Mouse (Mus musculus): ENCODE data around the gene Dab2ip.
A peak's percentile ranks its signal among the peaks of the same experiment; 100 is the strongest.

Dab2ip gene

GRCm38 (mm10) chr2:35622261-35623103 is 64.4 kb downstream of the Dab2ip start:
- DNase-seq (ENCODE audit: low read depth, low spot score) = no peak

- no peak for DNase-seq (ENCODE audit: low read depth, low spot score)
Measured at GRCm38 (mm10) chr2:35623104-35623377, 65.0 kb downstream of the Dab2ip start.

- DNase-seq (ENCODE audit: low read depth, low spot score) = no peak
Measured at GRCm38 (mm10) chr2:35623431-35624148, 65.5 kb downstream of the Dab2ip start.

DNA sequence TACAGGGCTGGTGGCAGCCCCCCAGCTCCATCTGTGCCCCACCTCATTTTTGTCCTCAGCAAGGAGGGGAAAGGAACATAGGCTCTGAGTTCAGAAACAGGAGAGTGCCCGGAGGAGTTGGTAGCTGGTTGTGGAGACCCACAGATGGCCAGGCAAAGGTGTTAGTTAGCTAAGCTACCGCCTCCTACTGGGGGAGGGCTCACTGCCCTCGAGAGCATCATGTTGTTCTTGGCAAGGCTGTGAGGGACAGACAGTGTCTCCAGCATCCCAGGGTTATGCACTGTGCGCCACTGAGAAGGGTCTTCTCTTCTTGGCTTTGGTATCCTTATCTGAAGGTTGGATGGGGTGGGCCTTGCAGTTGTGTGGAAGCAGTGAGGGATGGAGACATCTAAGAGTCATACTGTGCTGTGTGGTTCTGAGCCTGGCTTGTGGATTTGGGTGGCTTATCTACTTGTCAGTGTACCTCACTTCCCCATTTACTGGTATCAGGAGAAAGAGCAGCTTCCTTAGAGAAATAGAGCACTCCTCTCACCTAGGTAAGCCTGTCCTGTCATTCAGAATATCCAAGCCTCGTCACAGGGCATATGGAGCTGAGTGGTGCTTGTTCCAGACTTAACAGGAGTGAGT is 66.4 kb downstream of the Dab2ip start:
- no peak for DNase-seq (ENCODE audit: low read depth, low spot score)

GRCm38 (mm10) chr2:35625007-35625380 is 66.9 kb downstream of the Dab2ip start:
- no peak for DNase-seq (ENCODE audit: low read depth, low spot score)

GRCm38 (mm10) chr2:35625526-35625925 is 67.5 kb downstream of the Dab2ip start:
- no peak for DNase-seq (ENCODE audit: low read depth, low spot score)

DNA sequence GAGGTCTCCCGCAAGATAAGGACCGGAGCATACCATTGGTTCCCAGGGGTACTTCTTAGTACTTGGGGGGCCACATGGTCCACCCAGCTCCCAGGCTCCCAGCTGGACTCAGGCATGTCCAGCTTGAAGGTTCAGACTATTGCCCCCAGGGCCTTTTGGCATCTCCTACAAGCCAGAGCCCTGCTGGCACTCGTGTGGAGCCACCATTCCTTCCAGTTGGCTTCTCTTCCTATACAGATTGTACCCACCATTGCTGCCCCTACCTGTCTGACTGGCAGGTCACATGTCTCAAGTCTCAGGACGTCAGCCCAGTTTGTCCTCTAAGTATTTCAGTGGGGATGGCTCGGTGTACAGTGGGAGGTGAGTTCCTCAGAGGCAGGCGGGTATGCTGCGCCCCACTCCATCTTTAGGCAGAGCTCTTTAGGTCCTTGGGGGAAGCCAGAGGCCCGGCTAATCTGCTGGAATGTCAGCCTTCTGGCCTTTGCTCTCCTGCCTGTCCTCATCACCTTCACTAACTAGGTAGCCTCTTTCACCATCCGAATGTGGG is 68.2 kb downstream of the Dab2ip start:
- DNase-seq (ENCODE audit: low read depth, low spot score) = no peak

- DNase-seq (ENCODE audit: low read depth, low spot score) = no peak
Measured at GRCm38 (mm10) chr2:35627298-35627898, 69.3 kb downstream of the Dab2ip start.

DNA sequence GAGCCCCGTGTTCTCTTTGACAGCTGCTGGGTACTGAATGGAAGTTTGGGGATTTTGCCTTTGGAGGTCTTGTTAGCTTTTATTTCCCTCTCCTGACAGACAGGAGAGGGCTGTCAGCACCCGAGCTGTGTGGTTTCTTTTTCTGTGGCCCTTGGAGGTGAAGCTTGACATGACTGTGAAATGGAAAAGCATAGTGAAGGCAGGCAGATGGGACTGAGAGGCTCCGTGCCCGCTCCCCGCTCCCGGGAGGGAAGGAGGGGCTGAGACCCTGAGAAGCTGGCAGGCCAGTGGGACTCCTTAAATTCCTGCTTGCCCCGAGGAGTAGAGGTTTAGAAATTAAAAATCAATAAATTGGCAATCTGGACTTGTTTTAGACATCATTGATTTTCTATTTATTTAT is 70.0 kb downstream of the Dab2ip start:
- no peak for DNase-seq (ENCODE audit: low read depth, low spot score)

- DNase-seq (ENCODE audit: low read depth, low spot score) = no peak
Measured at GRCm38 (mm10) chr2:35628656-35629055, 70.6 kb downstream of the Dab2ip start.

GRCm38 (mm10) chr2:35629126-35629525 is 71.1 kb downstream of the Dab2ip start:
- DNase-seq (ENCODE audit: low read depth, low spot score) = no peak

DNA sequence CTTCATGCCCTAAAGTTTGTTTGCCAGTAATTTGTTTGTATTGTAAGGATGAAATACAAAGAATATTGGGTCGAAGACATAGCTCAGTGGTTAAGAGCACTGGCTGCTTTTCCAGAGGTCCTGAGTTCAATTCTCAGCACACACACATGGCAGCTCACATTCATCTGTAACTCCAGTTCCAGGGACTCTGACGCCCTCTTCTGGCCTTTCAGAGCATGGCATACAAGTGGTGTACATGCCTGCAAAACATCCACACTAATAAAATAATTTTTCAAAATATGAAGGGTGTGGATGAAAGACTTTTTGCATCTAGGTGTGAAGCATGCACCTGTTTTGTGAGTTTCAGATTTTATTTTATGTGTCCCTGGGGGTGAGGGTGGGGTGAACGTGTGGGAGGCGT is 75.3 kb downstream of the Dab2ip start:
- DNase-seq (ENCODE audit: low read depth, low spot score) = no peak

DNA sequence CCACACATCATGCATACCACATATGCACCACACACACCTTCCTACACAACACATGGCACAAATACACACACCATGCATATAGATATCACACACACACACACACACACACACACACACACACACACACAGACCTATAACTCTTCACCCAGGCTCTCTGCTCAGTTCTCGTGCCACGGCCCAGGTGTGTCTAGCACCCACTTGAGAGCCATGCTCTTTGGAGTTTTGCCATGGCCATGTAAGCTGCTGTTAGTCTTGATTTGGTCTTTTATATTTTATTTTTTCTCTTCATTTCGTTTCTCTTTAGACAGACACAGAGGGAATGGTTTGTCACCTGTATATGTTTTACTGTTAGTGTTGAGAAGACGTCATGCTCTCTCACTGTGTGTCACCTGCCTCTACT is 76.9 kb downstream of the Dab2ip start:
- no peak for DNase-seq (ENCODE audit: low read depth, low spot score)

DNA sequence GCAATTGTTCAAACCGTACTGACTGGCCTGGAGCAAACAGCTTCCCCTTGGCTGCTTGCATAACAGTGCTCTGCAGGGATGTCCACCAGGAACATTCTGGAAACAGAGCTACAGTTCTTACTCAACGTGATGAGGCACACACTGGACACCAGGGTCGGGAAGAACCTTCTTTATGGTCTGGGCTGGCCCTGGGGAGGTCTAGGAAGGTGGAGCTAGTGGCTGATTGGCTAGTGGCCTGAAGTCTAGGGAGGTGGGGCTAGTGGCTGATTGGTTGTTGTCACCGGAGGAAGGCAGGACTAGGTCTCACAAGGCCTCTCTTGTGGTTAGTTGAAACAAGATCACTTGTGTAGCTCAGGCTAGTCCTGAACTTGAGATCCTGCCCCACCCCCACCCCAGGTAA is 77.5 kb downstream of the Dab2ip start:
- no peak for DNase-seq (ENCODE audit: low read depth, low spot score)

DNA sequence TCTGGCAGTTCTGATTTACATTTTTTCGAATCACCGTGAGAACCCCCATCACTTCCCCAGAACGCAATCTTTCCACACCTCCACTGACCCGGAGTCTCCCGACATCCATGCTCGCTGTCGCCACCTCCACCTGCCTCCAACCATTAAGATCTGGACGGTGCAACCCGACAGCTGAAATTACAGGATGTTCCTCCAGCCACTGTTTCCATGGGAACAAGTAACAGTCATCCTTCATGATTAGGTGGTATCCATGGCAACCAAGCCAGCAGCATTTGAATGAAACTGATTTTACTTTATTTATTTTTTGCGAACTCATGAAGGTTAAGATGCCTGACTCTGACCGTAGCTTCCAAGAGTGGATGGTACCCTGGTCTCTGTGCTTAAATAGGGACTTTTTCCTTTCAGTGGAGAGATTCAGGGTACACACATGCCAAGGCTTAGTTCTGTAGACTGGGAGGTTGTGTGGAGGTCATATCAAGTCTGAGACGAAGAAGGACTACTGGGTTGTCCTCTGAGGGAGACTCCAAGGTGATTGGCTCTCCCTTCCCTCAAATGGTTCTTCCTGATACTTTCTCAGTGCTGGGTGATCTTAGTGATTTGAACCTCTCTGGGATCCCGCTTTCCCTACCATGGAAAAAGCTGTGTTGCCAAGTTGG is 79.9 kb downstream of the Dab2ip start:
- peak; percentile 54 for DNase-seq (ENCODE audit: low read depth, low spot score)

- no peak for DNase-seq (ENCODE audit: low read depth, low spot score)
Measured at GRCm38 (mm10) chr2:35639799-35640198, 81.7 kb downstream of the Dab2ip start.

- DNase-seq (ENCODE audit: low read depth, low spot score) = peak; percentile 87
Measured at GRCm38 (mm10) chr2:35640576-35640975, 82.5 kb downstream of the Dab2ip start.

DNA sequence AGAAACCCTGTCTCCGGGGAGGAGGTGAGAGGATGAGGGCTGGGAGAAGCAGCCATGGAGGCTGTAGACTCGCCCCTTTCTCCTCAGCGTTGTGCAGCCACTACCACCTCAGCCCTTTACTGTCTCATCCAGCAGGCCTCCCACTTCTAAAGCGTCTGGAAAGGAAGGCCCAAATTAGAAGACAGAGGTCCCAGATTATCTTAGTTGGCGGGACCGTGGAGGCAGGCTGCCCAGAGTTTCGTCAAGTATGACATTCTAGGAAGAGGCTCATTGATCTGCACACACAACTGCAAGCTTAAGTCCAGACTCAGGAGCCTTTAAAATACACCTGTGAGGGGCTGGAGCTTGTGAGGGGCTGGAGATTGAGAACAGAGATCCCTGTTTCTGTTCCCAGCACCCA is 84.2 kb downstream of the Dab2ip start:
- no peak for DNase-seq (ENCODE audit: low read depth, low spot score)

GRCm38 (mm10) chr2:35646553-35646952 is 88.5 kb downstream of the Dab2ip start:
- DNase-seq (ENCODE audit: low read depth, low spot score) = no peak

- no peak for DNase-seq (ENCODE audit: low read depth, low spot score)
Measured at GRCm38 (mm10) chr2:35649708-35650107, 91.6 kb downstream of the Dab2ip start.

DNA sequence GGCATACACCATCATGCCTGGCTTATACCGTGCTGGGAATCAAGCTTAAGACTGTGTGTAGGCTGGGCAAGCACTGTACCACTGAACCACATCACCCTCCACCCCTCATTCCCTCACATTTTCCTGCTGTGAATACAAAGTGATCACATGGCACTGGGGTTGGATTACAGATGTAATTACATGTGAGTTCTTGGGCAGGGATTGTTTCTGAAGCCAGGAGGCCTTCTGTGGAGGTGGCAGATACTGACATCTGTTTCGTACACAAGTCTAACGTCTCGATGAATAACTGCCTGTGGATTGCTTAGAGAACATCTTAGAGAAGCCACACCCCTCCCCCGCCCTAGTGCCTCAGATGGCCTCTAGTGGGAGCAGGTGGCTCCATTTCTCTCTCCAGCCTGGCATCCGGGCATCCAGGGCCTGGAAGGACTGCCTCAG is 93.2 kb downstream of the Dab2ip start:
- no peak for DNase-seq (ENCODE audit: low read depth, low spot score)

DNA sequence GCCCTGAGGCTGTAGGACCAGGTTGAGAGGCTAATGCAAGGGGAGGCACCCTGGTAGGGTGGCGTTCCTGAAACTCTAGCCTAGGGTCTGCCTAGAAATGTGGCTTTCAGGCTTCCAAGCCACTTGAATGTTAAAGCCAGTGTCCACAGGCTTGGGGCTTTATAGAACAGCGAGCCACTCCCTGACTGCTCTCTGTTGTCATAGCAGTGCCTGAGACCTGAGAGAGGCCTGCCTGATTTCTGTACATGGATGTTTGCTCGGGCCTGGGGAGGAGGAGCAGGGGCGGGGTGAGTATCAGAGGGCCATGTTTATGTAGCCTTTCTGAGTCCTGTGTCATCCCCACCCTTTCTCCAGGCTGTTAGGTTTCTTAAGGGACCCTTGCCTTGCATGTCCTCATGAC is 94.9 kb downstream of the Dab2ip start:
- DNase-seq (ENCODE audit: low read depth, low spot score) = no peak

Data from telencephalon, adult 2 months (tissue).